Mouse (Mus musculus): ENCODE data around the gene Arntl. TPM values are rescaled to one million over a fixed set of nuclear protein-coding genes. Genes with fewer than 3 reads are reported as not detected.

Gene Arntl
- polyA plus RNA-seq, 1 experiment from 2014 or later, result 6.7 TPM

- H3K4me3 ChIP-seq (replicated peaks), result no peak overlapping the region
- H3K36me3 ChIP-seq (replicated peaks), result no peaks in the 10 kb centered on the region
- H3K9ac ChIP-seq, result no peak overlapping the region
- H3K27me3 ChIP-seq, result no peaks in the 10 kb centered on the region
- 0 out of 2 replicates have a peak overlapping the region, but pooled peaks have one; percentile 25 for H3K27ac ChIP-seq (replicated peaks)
- ATAC-seq (ENCODE audit: insufficient read depth), result peak; percentile 82
- H3K4me1 ChIP-seq (replicated peaks), result peaks cover 18% of the 10 kb centered on the region
- no peak overlapping the region for H3K4me2 ChIP-seq
- WGBS (ENCODE audit: insufficient replicate concordance), result 34% methylated on average over 4 of the region's 4 CpGs
- no peaks in the 10 kb centered on the region for H3K9me3 ChIP-seq (replicated peaks)
Measured at GRCm38 (mm10) chr7:113239448-113240130, 32.3 kb downstream of the Arntl start.

GRCm38 (mm10) chr7:113240438-113240837 lies 33.2 kb downstream of the Arntl start:
- Histone ChIP-seq H3K9ac (no peak overlapping the region), H3K9me3 (replicated peaks) (no peaks in the 10 kb centered on the region), H3K36me3 (replicated peaks) (no peaks in the 10 kb centered on the region), H3K27me3 (no peaks in the 10 kb centered on the region), H3K4me3 (replicated peaks) (no peak overlapping the region), H3K27ac (replicated peaks) (no peak overlapping the region), H3K4me1 (replicated peaks) (peaks cover 18% of the 10 kb centered on the region), H3K4me2 (no peak overlapping the region)
- ATAC-seq (ENCODE audit: insufficient read depth), result no peak
- 44% methylated on average over 1 of the region's 1 CpGs for WGBS (ENCODE audit: insufficient replicate concordance)

GRCm38 (mm10) chr7:113241901-113242661 lies 34.8 kb downstream of the Arntl start:
- ATAC-seq (ENCODE audit: insufficient read depth), result no peak
- Histone ChIP-seq H3K9ac (no peak overlapping the region), H3K36me3 (replicated peaks) (no peaks in the 10 kb centered on the region), H3K4me1 (replicated peaks) (peaks cover 18% of the 10 kb centered on the region), H3K4me2 (no peak overlapping the region), H3K27me3 (no peaks in the 10 kb centered on the region), H3K27ac (replicated peaks) (no peak overlapping the region), H3K4me3 (replicated peaks) (no peak overlapping the region), H3K9me3 (replicated peaks) (no peaks in the 10 kb centered on the region)
- WGBS (ENCODE audit: insufficient replicate concordance), result 31% methylated on average over 12 of the region's 12 CpGs

- Histone ChIP-seq H3K9ac (no peak overlapping the region), H3K4me2 (no peak overlapping the region), H3K9me3 (replicated peaks) (no peaks in the 10 kb centered on the region), H3K4me1 (replicated peaks) (peaks cover 18% of the 10 kb centered on the region), H3K27ac (replicated peaks) (no peak overlapping the region), H3K27me3 (no peaks in the 10 kb centered on the region), H3K4me3 (replicated peaks) (no peak overlapping the region), H3K36me3 (replicated peaks) (no peaks in the 10 kb centered on the region)
- WGBS (ENCODE audit: insufficient replicate concordance), result 50% methylated on average over 6 of the region's 6 CpGs
- no peak for ATAC-seq (ENCODE audit: insufficient read depth)
Measured at GRCm38 (mm10) chr7:113242688-113243087, 35.4 kb downstream of the Arntl start.

- no peak overlapping the region for H3K27ac ChIP-seq (replicated peaks)
- H3K4me2 ChIP-seq, result no peak overlapping the region
- no peak overlapping the region for H3K9ac ChIP-seq
- H3K9me3 ChIP-seq (replicated peaks), result no peaks in the 10 kb centered on the region
- H3K27me3 ChIP-seq, result no peaks in the 10 kb centered on the region
- peaks cover 19% of the 10 kb centered on the region for H3K4me1 ChIP-seq (replicated peaks)
- WGBS (ENCODE audit: insufficient replicate concordance), result 50% methylated on average over 5 of the region's 5 CpGs
- no peak overlapping the region for H3K4me3 ChIP-seq (replicated peaks)
- ATAC-seq (ENCODE audit: insufficient read depth), result no peak
- H3K36me3 ChIP-seq (replicated peaks), result no peaks in the 10 kb centered on the region
Measured at GRCm38 (mm10) chr7:113245144-113245543, 37.9 kb downstream of the Arntl start.

- Histone ChIP-seq H3K4me2 (no peak overlapping the region), H3K27ac (replicated peaks) (no peak overlapping the region), H3K4me3 (replicated peaks) (no peak overlapping the region), H3K9me3 (replicated peaks) (no peaks in the 10 kb centered on the region), H3K36me3 (replicated peaks) (no peaks in the 10 kb centered on the region), H3K9ac (no peak overlapping the region), H3K4me1 (replicated peaks) (peaks cover 13% of the 10 kb centered on the region; the same call in 1 of the 2 replicates), H3K27me3 (no peaks in the 10 kb centered on the region)
- ATAC-seq (ENCODE audit: insufficient read depth), result no peak
- WGBS (ENCODE audit: insufficient replicate concordance), result 61% methylated on average over 4 of the region's 4 CpGs
Measured at GRCm38 (mm10) chr7:113246512-113246911, 39.2 kb downstream of the Arntl start.

DNA sequence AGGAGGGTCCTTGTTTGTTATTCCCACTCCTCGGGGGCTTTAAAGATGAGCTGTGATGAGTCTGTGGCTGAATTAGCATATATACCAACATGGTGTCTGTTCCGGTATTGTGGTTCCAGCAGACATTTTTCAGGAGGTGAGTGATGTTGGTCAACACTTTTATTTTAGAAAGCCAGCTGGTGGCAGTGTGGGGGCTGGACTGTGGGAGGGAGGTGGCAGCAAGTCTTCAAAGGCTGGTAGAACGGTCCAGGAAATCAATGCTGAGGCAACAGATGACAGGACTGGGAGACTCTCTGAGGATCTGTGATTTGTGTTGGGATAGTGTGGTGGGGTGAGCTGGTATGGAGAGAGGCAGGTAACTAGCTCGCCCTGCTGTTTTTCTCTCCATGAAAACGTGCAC lies 39.9 kb downstream of the Arntl start:
- Histone ChIP-seq H3K4me1 (replicated peaks) (0 out of 2 replicates have a peak, but pooled peaks cover 9% of the 10 kb centered on the region), H3K4me3 (replicated peaks) (no peak overlapping the region), H3K4me2 (no peak overlapping the region), H3K9ac (no peak overlapping the region), H3K27ac (replicated peaks) (no peak overlapping the region), H3K27me3 (no peaks in the 10 kb centered on the region), H3K36me3 (replicated peaks) (no peaks in the 10 kb centered on the region), H3K9me3 (replicated peaks) (no peaks in the 10 kb centered on the region)
- no peak for ATAC-seq (ENCODE audit: insufficient read depth)
- whole genome bisulfite sequencing (ENCODE audit: insufficient replicate concordance), result 45% methylated on average over 5 of the region's 5 CpGs

GRCm38 (mm10) chr7:113249134-113249825 lies 42.0 kb downstream of the Arntl start:
- ATAC-seq (ENCODE audit: insufficient read depth), result no peak
- H3K9me3 ChIP-seq (replicated peaks), result no peaks in the 10 kb centered on the region
- H3K27me3 ChIP-seq, result no peaks in the 10 kb centered on the region
- H3K4me3 ChIP-seq (replicated peaks), result no peak overlapping the region
- H3K9ac ChIP-seq, result no peak overlapping the region
- 0 out of 2 replicates have a peak, but pooled peaks cover 16% of the 10 kb centered on the region for H3K4me1 ChIP-seq (replicated peaks)
- H3K36me3 ChIP-seq (replicated peaks), result no peaks in the 10 kb centered on the region
- H3K27ac ChIP-seq (replicated peaks), result no peak overlapping the region
- WGBS (ENCODE audit: insufficient replicate concordance), result 68% methylated on average over 16 of the region's 16 CpGs
- no peak overlapping the region for H3K4me2 ChIP-seq

- H3K4me1 ChIP-seq (replicated peaks), result 0 out of 2 replicates have a peak, but pooled peaks cover 16% of the 10 kb centered on the region
- H3K36me3 ChIP-seq (replicated peaks), result no peaks in the 10 kb centered on the region
- 0 out of 2 replicates have a peak, but pooled peaks have one; percentile 33 for ATAC-seq (ENCODE audit: insufficient read depth)
- H3K4me3 ChIP-seq (replicated peaks), result no peak overlapping the region
- WGBS (ENCODE audit: insufficient replicate concordance), result 32% methylated on average over 3 of the region's 3 CpGs
- H3K27me3 ChIP-seq, result no peaks in the 10 kb centered on the region
- H3K4me2 ChIP-seq, result no peak overlapping the region
- no peaks in the 10 kb centered on the region for H3K9me3 ChIP-seq (replicated peaks)
- H3K27ac ChIP-seq (replicated peaks), result no peak overlapping the region
- no peak overlapping the region for H3K9ac ChIP-seq
Measured at GRCm38 (mm10) chr7:113250433-113250991, 43.2 kb downstream of the Arntl start.

GRCm38 (mm10) chr7:113251001-113251400 lies 43.7 kb downstream of the Arntl start:
- WGBS (ENCODE audit: insufficient replicate concordance), result 57% methylated on average over 3 of the region's 3 CpGs

GRCm38 (mm10) chr7:113251554-113251953 lies 44.3 kb downstream of the Arntl start:
- H3K4me1 ChIP-seq (replicated peaks), result 0 out of 2 replicates have a peak, but pooled peaks cover 16% of the 10 kb centered on the region
- no peak overlapping the region for H3K27ac ChIP-seq (replicated peaks)
- 70% methylated on average over 6 of the region's 6 CpGs for WGBS (ENCODE audit: insufficient replicate concordance)
- no peak overlapping the region for H3K9ac ChIP-seq
- no peaks in the 10 kb centered on the region for H3K36me3 ChIP-seq (replicated peaks)
- no peaks in the 10 kb centered on the region for H3K27me3 ChIP-seq
- no peak for ATAC-seq (ENCODE audit: insufficient read depth)
- H3K4me3 ChIP-seq (replicated peaks), result no peak overlapping the region
- H3K4me2 ChIP-seq, result no peak overlapping the region
- H3K9me3 ChIP-seq (replicated peaks), result no peaks in the 10 kb centered on the region

More at GRCm38 (mm10) chr7:113251001-113251400, 43.7 kb downstream of the Arntl start:
- Histone ChIP-seq H3K36me3 (replicated peaks) (no peaks in the 10 kb centered on the region), H3K27me3 (no peaks in the 10 kb centered on the region), H3K9ac (no peak overlapping the region), H3K27ac (replicated peaks) (no peak overlapping the region), H3K4me1 (replicated peaks) (0 out of 2 replicates have a peak, but pooled peaks cover 16% of the 10 kb centered on the region), H3K9me3 (replicated peaks) (no peaks in the 10 kb centered on the region), H3K4me2 (no peak overlapping the region), H3K4me3 (replicated peaks) (no peak overlapping the region)
- ATAC-seq (ENCODE audit: insufficient read depth), result no peak
